Mouse (Mus musculus) left cerebral cortex, postnatal 25 days (tissue): Measurements from ENCODE around the gene Mapkapk2. TPM values are rescaled to one million over a fixed set of nuclear protein-coding genes. Genes with fewer than 3 reads are reported as not detected.

ENCODE experiments used
- DNase-seq, 2 experiments: peaks; one replicate each; pipeline ENCODE4 v3.0.0; 2022; ENCODE audit warnings: low spot score in 2 of 2, mixed read lengths in 1 of 2
- intact Hi-C: fragments of 180-260 bp; cut with DNase I; formaldehyde crosslinking; loops from one replicate; pipeline ENCODE4 v1.15.1; 2025
- total RNA-seq, 2 experiments: library from RNA; stranded (reverse); gene quantifications; 2 replicates each; pipeline ENCODE4 v1.2.3; 2021

Gene Mapkapk2
- total RNA-seq, 2 experiments from 2014 or later = 25.8 to 28.3 TPM

- DNase-seq = no peak
- intact Hi-C loops = no loop called here
These were observed 11.5 kb downstream of the Mapkapk2 start for GRCm38 (mm10) chr1:131085957-131086739.

GRCm38 (mm10) chr1:131085272-131085671, 12.4 kb downstream of the Mapkapk2 start:
- intact Hi-C loops = no loop called here
- DNase-seq = no peak

- intact Hi-C loops = no loop called here
- no peak for DNase-seq
These were observed 13.3 kb downstream of the Mapkapk2 start for GRCm38 (mm10) chr1:131084289-131084688.

- intact Hi-C loops = no loop called here
These were observed 14.0 kb downstream of the Mapkapk2 start for GRCm38 (mm10) chr1:131083609-131084008.

GRCm38 (mm10) chr1:131083122-131083521, 14.5 kb downstream of the Mapkapk2 start:
- intact Hi-C loops = no loop called here
- DNase-seq = no peak

More at GRCm38 (mm10) chr1:131083609-131084008, 14.0 kb downstream of the Mapkapk2 start:
- no peak for DNase-seq

GRCm38 (mm10) chr1:131080686-131081085, 16.9 kb downstream of the Mapkapk2 start:
- intact Hi-C loops = no loop called here
- DNase-seq = no peak

GRCm38 (mm10) chr1:131079762-131080161, 17.9 kb downstream of the Mapkapk2 start:
- intact Hi-C loops = no loop called here
- DNase-seq = no peak

GRCm38 (mm10) chr1:131078761-131079330, 18.8 kb downstream of the Mapkapk2 start:
- intact Hi-C loops = no loop called here

GRCm38 (mm10) chr1:131075098-131075791, 22.4 kb downstream of the Mapkapk2 start:
- no peak for DNase-seq

More at GRCm38 (mm10) chr1:131078761-131079330, 18.8 kb downstream of the Mapkapk2 start:
- peak; percentile 70 to 84 for DNase-seq

GRCm38 (mm10) chr1:131074524-131074938, 23.1 kb downstream of the Mapkapk2 start:
- intact Hi-C loops = no loop called here
- peak; percentile 70 to 93 for DNase-seq

More at GRCm38 (mm10) chr1:131075098-131075791, 22.4 kb downstream of the Mapkapk2 start:
- intact Hi-C loops = no loop called here

GRCm38 (mm10) chr1:131072376-131072990, 25.1 kb downstream of the Mapkapk2 start:
- intact Hi-C loops = no loop called here
- no peak for DNase-seq

GRCm38 (mm10) chr1:131069010-131069409, 28.6 kb downstream of the Mapkapk2 start:
- peak in 1 of 2 experiments; percentile 44 for DNase-seq
- intact Hi-C loops = no loop called here

GRCm38 (mm10) chr1:131068011-131068727, 29.5 kb downstream of the Mapkapk2 start:
- no peak for DNase-seq
- intact Hi-C loops = no loop called here

- intact Hi-C loops = loop anchor here (5.0 kb wide), 1 partner anchor 183 kb away; the partner anchor contains the start of gene Rassf5
- DNase-seq = no peak
These were observed 33.4 kb downstream of the Mapkapk2 start for GRCm38 (mm10) chr1:131064202-131064601.

GRCm38 (mm10) chr1:131062821-131063220, 34.8 kb downstream of the Mapkapk2 start:
- DNase-seq = peak; percentile 43 to 87
- intact Hi-C loops = loop anchor here (5.0 kb wide), 1 partner anchor 184 kb away; the partner anchor contains the start of gene Rassf5

GRCm38 (mm10) chr1:131061740-131062254, 35.8 kb downstream of the Mapkapk2 start:
- no peak for DNase-seq
- intact Hi-C loops = loop anchor here (2.0 to 5.0 kb wide), 2 partner anchors 35 to 186 kb away; partner anchors contain the start of genes Mapkapk2 and Rassf5

GRCm38 (mm10) chr1:131060290-131061253, 37.1 kb downstream of the Mapkapk2 start:
- intact Hi-C loops = loop anchor here (2.0 to 5.0 kb wide), 2 partner anchors 36 to 187 kb away; partner anchors contain the start of genes Mapkapk2 and Rassf5
- DNase-seq = no peak
